Mouse (Mus musculus): ENCODE measurements at regions not wholly inside any gene's neighbourhood (a gene's known extent, or its start where the extent isn't known, plus 50 kb on each side); places are given as distances from the start of the nearest gene placed in this dataset.

- H3K4me3 ChIP-seq (replicated peaks in 1 of 3; ENCODE audit: low read depth in 2 of 3, low read length in 2 of 3, poor library complexity in 1 of 3): no peak overlapping the region
- TF ChIP-seq ZNF384 (IDR thresholded peaks at IDR 0.05; ENCODE audit: low read depth, low read length): no peak
- no peak for TF ChIP-seq ETS1 (conservative IDR thresholded peaks at IDR 0.05; ENCODE audit: low read depth, low read length)
- TF ChIP-seq SIN3A (IDR thresholded peaks at IDR 0.05; ENCODE audit: low read length): no peak
- TF ChIP-seq MXI1 (IDR thresholded peaks at IDR 0.05; ENCODE audit: low read depth, low read length): no peak
- no peak for TF ChIP-seq POLR2AphosphoS2 (IDR thresholded peaks at IDR 0.05; ENCODE audit: low read depth, low read length)
- no peak for TF ChIP-seq GABPA (IDR thresholded peaks at IDR 0.05; ENCODE audit: insufficient replicate concordance, low read depth, low read length)
- no peak for TF ChIP-seq SMC3 (IDR thresholded peaks at IDR 0.05; ENCODE audit: low read depth, low read length)
- no peak overlapping the region for H3K9ac ChIP-seq (ENCODE audit: insufficient read depth, low read depth)
- DNase-seq (ENCODE audit: extremely low read depth): no peak
- H3K79me2 ChIP-seq (replicated peaks; ENCODE audit: control insufficient read depth, extremely low read depth, insufficient read depth, poor library complexity, severe bottlenecking): no peaks in the 10 kb centered on the region
- in situ Hi-C loops (cut with MboI; ENCODE audit: low pct_ligation_motif_present, low pct_unique_long_range_greater_than_20kb, low sequenced_read_pairs) (no loop called here), dilution Hi-C loops (cut with MboI; ENCODE audit: extremely low pct_ligation_motif_present, extremely low pct_unique_long_range_greater_than_20kb, low sequenced_read_pairs) (no loop called here)
- peaks cover 0 to 17% of the 10 kb centered on the region in 2 experiments; a peak in 2 of 4 replicates for H3K4me1 ChIP-seq (ENCODE audit: control insufficient read depth in 1 of 2, insufficient read depth in 2 of 2)
- H3K27ac ChIP-seq (ENCODE audit: insufficient read depth, low read depth): no peak overlapping the region
- no peak overlapping the region for H3K4me2 ChIP-seq (ENCODE audit: insufficient read depth, low read depth, poor library complexity, severe bottlenecking)
- H3K36me3 ChIP-seq (replicated peaks in 1 of 2; ENCODE audit: control insufficient read depth in 1 of 2, insufficient read depth in 1 of 2, low read length in 1 of 2): no peaks in the 10 kb centered on the region
- H3K27me3 ChIP-seq (replicated peaks): no peaks in the 10 kb centered on the region
- H3K9me3 ChIP-seq (replicated peaks; ENCODE audit: low read length): no peaks in the 10 kb centered on the region
Observed at GRCm38 (mm10) chr4:56349216-56349615, 390.7 kb upstream of the Gm26657 start.

- Histone ChIP-seq H3K9me3 (replicated peaks; ENCODE audit: low read length) (no peaks in the 10 kb centered on the region), H3K27ac (ENCODE audit: insufficient read depth, low read depth) (no peak overlapping the region), H3K36me3 (replicated peaks in 1 of 2; ENCODE audit: control insufficient read depth in 1 of 2, insufficient read depth in 1 of 2, low read length in 1 of 2) (no peaks in the 10 kb centered on the region), H3K9ac (ENCODE audit: insufficient read depth, low read depth) (no peak overlapping the region), H3K4me3 (replicated peaks in 1 of 3; ENCODE audit: low read depth in 2 of 3, low read length in 2 of 3, poor library complexity in 1 of 3) (no peak overlapping the region), H3K4me2 (ENCODE audit: insufficient read depth, low read depth, poor library complexity, severe bottlenecking) (no peak overlapping the region), H3K79me2 (replicated peaks; ENCODE audit: control insufficient read depth, extremely low read depth, insufficient read depth, poor library complexity, severe bottlenecking) (no peaks in the 10 kb centered on the region), H3K27me3 (replicated peaks) (no peaks in the 10 kb centered on the region), H3K4me1 (ENCODE audit: control insufficient read depth in 1 of 2, insufficient read depth in 2 of 2) (peaks cover 0 to 6% of the 10 kb centered on the region in 2 experiments; a peak in 1 of 4 replicates)
- DNase-seq (ENCODE audit: extremely low read depth): no peak
- dilution Hi-C loops (cut with MboI; ENCODE audit: extremely low pct_ligation_motif_present, extremely low pct_unique_long_range_greater_than_20kb, low sequenced_read_pairs) (no loop called here), in situ Hi-C loops (cut with MboI; ENCODE audit: low pct_ligation_motif_present, low pct_unique_long_range_greater_than_20kb, low sequenced_read_pairs) (no loop called here)
- TF ChIP-seq IRF4 (IDR thresholded peaks at IDR 0.05; ENCODE audit: low read depth, low read length): no peak
- no peak for TF ChIP-seq ELF1 (IDR thresholded peaks at IDR 0.05; ENCODE audit: low read depth, low read length)
- TF ChIP-seq RCOR1 (conservative IDR thresholded peaks at IDR 0.05; ENCODE audit: low read depth, low read length): no peak
- no peak for TF ChIP-seq USF2 (conservative IDR thresholded peaks at IDR 0.05; ENCODE audit: low read depth, low read length)
Observed at GRCm38 (mm10) chr4:56325156-56325555, 414.7 kb upstream of the Gm26657 start.

- Histone ChIP-seq H3K4me2 (ENCODE audit: insufficient read depth, low read depth, poor library complexity, severe bottlenecking) (no peak overlapping the region), H3K4me1 (ENCODE audit: control insufficient read depth in 1 of 2, insufficient read depth in 2 of 2) (no peaks in the 10 kb centered on the region), H3K4me3 (replicated peaks in 1 of 3; ENCODE audit: low read depth in 2 of 3, low read length in 2 of 3, poor library complexity in 1 of 3) (no peak overlapping the region), H3K9me3 (replicated peaks; ENCODE audit: low read length) (no peaks in the 10 kb centered on the region), H3K9ac (ENCODE audit: insufficient read depth, low read depth) (no peak overlapping the region), H3K27me3 (replicated peaks) (no peaks in the 10 kb centered on the region), H3K27ac (ENCODE audit: insufficient read depth, low read depth) (no peak overlapping the region), H3K36me3 (replicated peaks in 1 of 2; ENCODE audit: control insufficient read depth in 1 of 2, insufficient read depth in 1 of 2, low read length in 1 of 2) (no peaks in the 10 kb centered on the region), H3K79me2 (replicated peaks; ENCODE audit: control insufficient read depth, extremely low read depth, insufficient read depth, poor library complexity, severe bottlenecking) (no peaks in the 10 kb centered on the region)
- dilution Hi-C loops (cut with MboI; ENCODE audit: extremely low pct_ligation_motif_present, extremely low pct_unique_long_range_greater_than_20kb, low sequenced_read_pairs): no loop called here
- in situ Hi-C loops (cut with MboI; ENCODE audit: low pct_ligation_motif_present, low pct_unique_long_range_greater_than_20kb, low sequenced_read_pairs): no loop called here
- TF ChIP-seq RAD21 (IDR thresholded peaks at IDR 0.05; ENCODE audit: low read depth, low read length): no peak
- no peak for TF ChIP-seq SMC3 (IDR thresholded peaks at IDR 0.05; ENCODE audit: low read depth, low read length)
- TF ChIP-seq EP300 (IDR thresholded peaks at IDR 0.05; ENCODE audit: low read length): no peak
- TF ChIP-seq USF2 (conservative IDR thresholded peaks at IDR 0.05; ENCODE audit: low read depth, low read length): no peak
- no peak for TF ChIP-seq SIN3A (IDR thresholded peaks at IDR 0.05; ENCODE audit: low read length)
- TF ChIP-seq TBP (conservative IDR thresholded peaks at IDR 0.05; ENCODE audit: low read depth, low read length): no peak
- no peak for TF ChIP-seq HCFC1 (IDR thresholded peaks at IDR 0.05; ENCODE audit: low read depth, low read length)
- TF ChIP-seq NELFE (IDR thresholded peaks at IDR 0.05; ENCODE audit: low read depth, low read length): no peak
- no peak for DNase-seq (ENCODE audit: extremely low read depth)
Observed at GRCm38 (mm10) chr4:56319134-56319533, 420.7 kb upstream of the Gm26657 start.

Data from CH12.LX (cell line).